Mouse (Mus musculus) left cerebral cortex, adult 9 months (tissue): ENCODE data around the gene Ccdc183.

Experiments
- DNase-seq, 2 experiments: peaks; one replicate each; pipeline ENCODE4 v3.0.0; 2022; ENCODE audit warnings: low spot score in 2 of 2

Gene Ccdc183

DNA sequence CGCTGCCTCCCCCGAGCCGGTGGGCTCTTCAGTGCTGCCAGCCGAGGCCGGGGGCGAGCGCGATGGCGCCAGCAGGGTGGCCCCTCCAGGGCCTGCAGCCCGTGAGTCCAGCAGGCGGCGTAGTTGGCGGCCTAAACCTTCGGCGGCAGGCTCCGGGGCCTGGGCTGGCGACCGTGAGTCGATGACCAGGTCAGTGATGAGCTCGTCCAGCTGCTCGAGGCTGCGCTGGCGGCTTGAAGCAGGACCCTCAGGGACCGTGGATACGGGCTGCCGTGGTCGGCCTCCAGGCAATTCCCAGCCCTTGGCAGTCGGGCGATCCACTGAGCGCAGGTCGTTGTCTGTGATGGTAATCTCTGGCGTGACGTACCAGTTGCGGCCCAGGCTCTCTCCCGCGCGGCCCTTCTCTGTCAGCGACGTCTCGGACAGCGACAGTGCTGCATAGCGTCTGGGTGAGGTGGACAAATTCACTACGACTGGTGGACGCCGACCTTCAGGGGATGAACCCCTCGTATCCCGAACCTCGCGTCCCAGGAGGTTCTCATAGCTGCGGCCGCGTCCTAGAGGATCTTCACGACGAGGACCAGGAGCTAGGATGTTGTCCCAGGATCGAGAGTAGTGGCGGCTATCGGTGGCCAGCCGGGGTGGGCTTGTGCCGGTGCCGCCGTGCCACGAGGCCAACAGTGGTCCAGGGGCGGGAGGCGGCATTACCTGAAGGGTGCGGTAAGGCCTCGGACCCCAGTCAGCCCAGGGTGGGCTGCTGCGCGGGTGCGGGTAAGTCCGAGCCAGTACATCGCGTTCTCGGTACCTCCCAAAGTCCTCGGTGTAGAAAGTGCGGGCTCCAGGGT is 39.3 kb downstream of the Ccdc183 start:
- no peak for DNase-seq

DNA sequence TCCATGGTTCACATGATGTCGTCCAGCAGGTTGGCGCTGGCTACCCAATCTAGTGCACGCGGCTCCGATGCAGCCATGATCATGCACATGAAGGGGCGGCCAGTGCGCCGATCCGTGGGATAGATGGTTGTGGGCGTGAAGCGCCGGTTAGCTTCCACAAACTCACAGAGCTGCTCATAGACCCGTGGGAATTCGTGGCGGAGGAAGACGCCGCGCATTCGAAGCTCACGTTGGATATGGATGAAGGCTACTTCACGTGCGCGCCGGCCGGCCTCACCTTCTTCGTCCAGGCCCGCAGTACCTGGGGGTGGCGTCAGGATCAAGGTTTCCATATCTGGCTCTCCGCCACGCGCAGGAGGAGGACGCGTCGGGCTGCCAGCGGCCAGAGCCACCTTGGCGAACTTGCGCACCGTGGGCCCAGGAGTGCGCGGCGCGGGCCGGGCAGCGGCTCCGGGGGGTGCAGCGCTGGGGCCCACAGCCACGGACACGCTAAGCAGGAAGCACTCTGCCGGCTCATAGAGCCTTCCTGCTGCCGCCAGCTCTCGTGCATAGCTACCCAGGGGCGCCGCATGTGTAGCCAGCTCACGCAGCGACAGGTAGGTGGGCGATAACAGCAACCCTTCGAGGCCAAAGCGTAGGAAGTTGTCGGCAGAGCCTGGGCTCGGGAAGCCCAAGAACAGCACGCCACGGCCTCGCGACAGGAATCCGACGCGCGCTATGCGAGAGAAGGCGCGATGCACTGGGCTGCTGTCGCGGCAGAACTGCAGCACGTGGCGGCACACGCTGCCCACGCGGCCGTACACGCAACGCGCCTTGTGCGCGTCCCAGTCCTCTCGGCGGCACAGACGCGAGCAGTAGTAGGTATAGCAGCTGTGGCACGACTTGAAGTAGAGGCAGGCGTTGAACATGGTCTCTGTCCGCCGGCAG is 40.2 kb downstream of the Ccdc183 start:
- no peak for DNase-seq

GRCm38 (mm10) chr2:25576028-25576850 is 41.2 kb downstream of the Ccdc183 start:
- DNase-seq = peak in 1 of 2 experiments; percentile 64

- peak in 1 of 2 experiments; percentile 59 for DNase-seq
Observed at GRCm38 (mm10) chr2:25575432-25576027, 41.9 kb downstream of the Ccdc183 start.

DNA sequence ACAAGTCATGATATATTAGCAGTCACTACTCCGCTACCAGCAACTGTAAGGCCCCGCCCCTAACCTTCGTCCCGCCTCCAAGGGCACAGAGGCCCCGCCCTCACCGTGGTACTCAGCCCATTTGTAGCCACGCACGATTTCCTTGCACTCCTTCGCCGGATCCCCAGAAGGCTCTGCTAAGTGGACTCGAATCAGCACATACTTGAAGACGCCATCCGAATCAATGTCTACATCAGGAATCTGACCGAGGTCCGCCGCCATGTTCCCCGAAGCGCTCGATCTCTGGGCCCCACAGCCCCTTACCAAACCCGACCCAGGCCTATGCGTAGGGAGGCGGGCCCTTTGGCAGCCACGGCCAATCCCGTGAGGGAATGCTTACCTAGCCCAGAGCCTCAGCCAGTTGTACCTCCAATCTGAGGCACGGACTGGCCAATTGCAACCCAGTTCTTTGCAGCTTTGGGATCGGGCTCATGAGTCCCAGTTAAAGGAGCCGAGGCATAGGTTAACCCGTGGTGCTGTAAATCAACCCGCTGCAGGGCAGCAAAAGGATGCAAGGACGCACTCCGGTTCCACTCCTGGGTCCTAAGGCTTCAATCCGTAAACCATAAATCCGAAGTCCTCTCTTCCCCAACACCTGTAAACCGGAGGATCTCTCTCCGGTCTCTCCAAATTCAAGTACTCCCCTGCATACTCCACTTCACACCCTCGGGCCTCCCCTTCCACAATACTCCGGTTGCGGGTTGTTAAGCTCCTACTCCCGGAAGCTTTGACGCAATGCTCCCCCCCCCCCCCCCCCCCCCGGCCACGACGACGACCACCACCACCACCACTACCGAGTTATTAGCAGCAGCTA is 42.7 kb downstream of the Ccdc183 start, which contains the start of the genes Mamdc4 and Phpt1:
Gene Mamdc4 (minus strand): TSS at position 267 of the 853 bp plus-strand sequence.
Gene Phpt1 (minus strand): TSS at position 646 of the 853 bp plus-strand sequence.
- peak; percentile 95 to 98 for DNase-seq

GRCm38 (mm10) chr2:25574136-25574535 is 43.3 kb downstream of the Ccdc183 start:
- no peak for DNase-seq

- DNase-seq = no peak
Observed at GRCm38 (mm10) chr2:25573068-25573467, 44.4 kb downstream of the Ccdc183 start.

- no peak for DNase-seq
Observed at GRCm38 (mm10) chr2:25571221-25571620, 46.3 kb downstream of the Ccdc183 start.

- no peak for DNase-seq
Observed at GRCm38 (mm10) chr2:25569323-25569722, 48.2 kb downstream of the Ccdc183 start.

- DNase-seq = no peak
Observed at GRCm38 (mm10) chr2:25568473-25569019, 48.9 kb downstream of the Ccdc183 start.

DNA sequence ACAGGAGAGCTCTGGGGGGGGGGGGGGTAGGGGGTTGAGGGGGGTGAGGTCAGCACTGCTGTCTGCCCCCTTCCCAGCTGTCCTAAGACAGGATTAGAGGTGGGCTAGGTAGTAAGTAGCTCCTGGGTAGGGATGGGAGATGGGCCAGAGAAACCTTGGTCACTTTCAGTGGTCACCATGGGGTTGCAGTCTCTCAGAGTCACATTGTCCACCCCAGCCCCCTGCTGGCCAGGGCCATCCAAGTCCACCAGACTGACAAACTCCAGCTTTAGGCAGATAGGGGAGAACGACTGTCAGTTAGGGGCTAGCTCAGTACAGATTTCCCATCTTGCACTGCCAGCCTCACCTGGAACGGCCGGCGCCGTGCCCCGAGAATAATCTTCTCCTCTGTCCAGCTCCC is 50.9 kb downstream of the Ccdc183 start:
- DNase-seq = no peak

DNA sequence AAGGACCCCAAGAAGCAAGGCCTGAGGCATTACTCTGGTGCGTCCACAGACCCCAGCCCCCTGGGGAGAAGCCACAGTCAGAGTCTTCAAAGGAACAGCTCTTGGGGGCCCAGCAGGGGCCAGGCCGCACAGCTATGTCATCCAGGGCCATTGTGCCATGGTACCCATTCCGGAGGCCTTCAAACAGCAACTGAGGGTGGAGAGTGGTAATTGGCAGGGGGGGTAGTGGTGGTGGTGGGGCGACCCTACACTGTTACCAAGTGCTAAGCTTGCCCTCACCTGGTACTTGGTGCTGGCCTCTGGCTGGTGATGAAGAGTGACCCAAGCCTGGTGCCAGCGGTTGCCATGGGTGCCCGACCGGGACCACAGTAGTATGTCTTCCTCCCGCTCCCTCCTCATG is 51.7 kb downstream of the Ccdc183 start:
- DNase-seq = no peak

DNA sequence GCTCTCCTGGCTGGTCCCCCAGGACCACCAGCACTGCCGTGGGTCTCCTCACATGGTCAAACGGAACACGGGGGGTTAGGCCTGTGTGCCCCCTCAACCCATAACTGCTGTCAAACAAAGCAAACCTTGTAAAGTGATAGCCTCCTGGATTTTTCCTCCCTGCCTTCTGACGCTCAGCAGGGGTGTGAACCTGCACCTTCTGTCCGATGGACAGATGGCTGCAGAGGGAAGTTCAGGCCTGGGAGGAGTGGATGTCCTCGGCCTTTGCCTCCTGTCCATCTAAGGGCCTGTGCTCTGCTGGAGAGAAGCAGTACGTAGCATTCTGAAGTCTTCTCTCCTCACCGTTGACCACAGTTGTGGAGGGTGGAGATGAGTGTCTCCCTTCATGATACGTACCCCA is 55.5 kb downstream of the Ccdc183 start:
- DNase-seq = no peak

- no peak for DNase-seq
Observed at GRCm38 (mm10) chr2:25560551-25560950, 56.9 kb downstream of the Ccdc183 start.

DNA sequence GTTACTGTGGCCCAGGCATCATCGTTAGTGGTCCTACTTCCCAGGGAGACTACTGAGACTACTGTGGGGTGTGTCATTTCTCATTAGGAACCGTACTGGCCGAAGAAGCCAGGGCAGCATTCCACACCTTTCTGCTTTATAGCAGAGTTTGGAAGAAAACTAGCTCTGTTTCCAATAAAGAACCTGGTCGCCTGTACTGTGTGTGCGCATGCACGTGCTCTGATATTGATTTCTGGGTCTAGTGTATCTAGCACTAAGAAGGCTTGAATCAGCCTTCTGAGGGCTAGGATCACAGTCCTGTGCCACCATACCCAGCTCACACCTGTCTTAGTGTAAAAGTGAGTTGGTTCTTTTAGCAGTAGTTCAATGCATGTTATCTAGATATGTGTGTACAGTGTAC is 58.7 kb downstream of the Ccdc183 start:
- no peak for DNase-seq
